Mouse (Mus musculus) adrenal gland, adult 18-20 months (tissue): ENCODE measurements around the gene Ip6k2. TPM values are rescaled to one million over a fixed set of nuclear protein-coding genes. Genes with fewer than 3 reads are reported as not detected.

ENCODE experiments used
- DNase-seq, 2 experiments: peaks; one replicate each; pipeline ENCODE4 v3.0.0; 2021 to 2022; ENCODE audit warnings: low spot score in 2 of 2
- long read RNA-seq, 2 experiments: library from polyadenylated mRNA; stranded (forward); transcript quantifications; one replicate each; pipeline ENCODE4 v2.0.0; 2021
- total RNA-seq, 2 experiments: library from RNA; stranded (reverse); gene quantifications; 1 replicate in 1 of 2; 2 replicates in 1 of 2; pipeline ENCODE4 v1.2.3; 2021

Ip6k2 gene
- 100 to 1,000 TPM in 1 of 2 experiments, 10 to 100 TPM in 1; 76.8 to 101 TPM for total RNA-seq
- long read RNA-seq, experiment 1, transcript Ip6k2-207 (2 exons, 2,820 nt) = major isoform, 5 of 20 reads
- long read RNA-seq, experiment 1, partial matches to known transcripts = 0 of 20 reads
- long read RNA-seq, experiment 1, other reads (novel, unspliced or antisense) = 9 of 20 reads
- long read RNA-seq, experiment 2, partial matches to known transcripts = 11 of 40 reads
- long read RNA-seq, experiment 2, other reads (novel, unspliced or antisense) = 24 of 40 reads

DNA sequence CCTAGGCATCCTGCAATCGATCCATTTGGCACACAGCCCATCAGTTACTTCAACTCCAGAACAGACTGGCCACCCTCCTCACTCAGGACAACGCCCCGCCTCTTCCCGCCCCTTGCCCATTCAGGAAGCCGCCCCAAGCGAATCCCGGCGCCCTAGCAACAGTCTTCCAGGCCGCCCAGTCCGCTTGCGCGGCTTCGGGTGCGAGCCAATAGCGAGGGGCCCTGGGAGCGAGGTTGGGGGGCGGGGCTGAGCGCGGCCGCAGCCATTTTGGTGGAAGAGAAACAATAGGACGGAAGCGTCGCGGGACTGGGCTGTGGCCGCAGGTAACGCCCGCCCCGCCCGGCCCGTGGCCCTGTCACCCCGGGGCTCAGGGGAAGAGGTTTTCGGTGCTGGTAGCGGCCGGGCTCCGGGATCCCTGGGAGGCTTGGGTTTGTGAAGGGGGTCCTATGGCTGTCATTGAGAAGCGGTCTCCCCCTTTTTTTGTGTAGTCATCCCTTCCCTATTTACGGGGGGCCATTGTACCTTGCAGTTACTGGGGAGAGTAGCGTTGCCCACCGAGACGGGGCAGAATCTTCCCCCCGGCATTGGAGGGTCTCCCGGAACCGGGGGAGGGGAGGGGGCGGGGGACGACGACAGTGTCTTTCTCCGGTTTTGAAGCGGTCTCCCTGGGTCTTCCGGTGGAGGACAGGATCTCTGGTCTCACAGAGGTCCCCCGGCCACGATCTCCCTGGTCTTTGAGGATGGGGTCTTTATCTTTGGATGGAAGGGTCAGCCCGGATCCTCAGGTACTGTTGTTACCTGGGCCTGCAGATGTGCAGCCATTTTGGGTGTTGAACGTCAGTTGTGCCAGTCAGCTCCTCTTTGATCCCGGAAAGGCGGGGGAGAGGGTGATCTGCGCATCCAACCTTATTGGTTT, at the start of gene Ip6k2:
TSS of gene Ip6k2 (plus strand) at position 249 of the 916 bp plus-strand sequence.
- peak; percentile 94 for DNase-seq

GRCm38 (mm10) chr9:108734626-108735025, 49.0 kb upstream of the Ip6k2 start:
- no peak for DNase-seq

DNA sequence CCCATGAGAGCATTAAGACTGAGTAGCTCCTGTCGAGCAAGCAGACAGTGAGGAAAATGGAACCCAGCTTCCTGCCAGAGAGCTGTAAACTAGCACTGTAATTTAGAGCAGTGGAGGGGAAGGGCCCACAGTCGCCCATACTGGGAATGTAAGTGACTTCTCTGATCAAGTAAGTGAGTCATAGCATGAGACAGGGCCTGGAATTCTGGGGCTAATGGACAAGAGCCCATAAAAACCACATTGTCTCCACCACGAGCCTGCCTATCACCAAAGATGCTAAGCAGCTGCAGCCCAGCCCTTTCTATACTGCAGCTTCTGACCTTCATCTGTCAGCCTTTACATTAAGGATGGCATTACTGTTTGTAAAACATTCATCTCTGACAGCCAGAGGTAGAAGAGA, 44.4 kb upstream of the Ip6k2 start:
- no peak for DNase-seq

GRCm38 (mm10) chr9:108740062-108740461, 43.5 kb upstream of the Ip6k2 start:
- DNase-seq = no peak

GRCm38 (mm10) chr9:108742048-108742447, 41.5 kb upstream of the Ip6k2 start:
- DNase-seq = no peak

DNA sequence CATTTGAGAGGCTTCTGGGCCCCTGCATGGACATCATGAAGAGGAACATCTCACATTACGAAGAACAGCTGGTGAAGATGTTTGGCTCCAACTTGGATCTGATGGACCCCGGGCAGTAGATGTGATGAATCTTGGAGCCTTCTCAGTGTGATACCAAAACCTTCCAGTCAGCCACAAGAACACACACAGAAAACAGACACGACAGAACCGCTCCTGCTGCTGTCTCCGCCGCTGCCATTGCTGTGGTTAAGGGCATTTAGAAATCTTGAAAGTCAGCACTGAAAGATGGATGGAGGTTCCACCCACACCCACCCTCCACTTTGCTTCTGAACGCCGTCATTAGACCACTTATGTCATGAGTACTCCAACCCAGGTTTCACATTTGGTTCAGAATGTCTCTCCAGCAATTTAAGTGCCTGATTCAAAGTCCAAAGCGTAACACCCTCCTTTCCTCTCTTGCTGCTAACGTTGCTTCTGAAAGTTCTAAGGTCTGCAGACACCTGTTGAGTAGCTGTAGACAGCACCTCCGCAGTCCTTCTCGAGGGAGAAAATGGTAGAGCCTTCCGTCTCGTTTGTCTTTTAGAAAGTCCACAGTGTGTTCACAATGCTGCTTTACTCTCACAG, 36.6 kb upstream of the Ip6k2 start:
- no peak for DNase-seq

GRCm38 (mm10) chr9:108747694-108748093, 35.9 kb upstream of the Ip6k2 start:
- no peak for DNase-seq

DNA sequence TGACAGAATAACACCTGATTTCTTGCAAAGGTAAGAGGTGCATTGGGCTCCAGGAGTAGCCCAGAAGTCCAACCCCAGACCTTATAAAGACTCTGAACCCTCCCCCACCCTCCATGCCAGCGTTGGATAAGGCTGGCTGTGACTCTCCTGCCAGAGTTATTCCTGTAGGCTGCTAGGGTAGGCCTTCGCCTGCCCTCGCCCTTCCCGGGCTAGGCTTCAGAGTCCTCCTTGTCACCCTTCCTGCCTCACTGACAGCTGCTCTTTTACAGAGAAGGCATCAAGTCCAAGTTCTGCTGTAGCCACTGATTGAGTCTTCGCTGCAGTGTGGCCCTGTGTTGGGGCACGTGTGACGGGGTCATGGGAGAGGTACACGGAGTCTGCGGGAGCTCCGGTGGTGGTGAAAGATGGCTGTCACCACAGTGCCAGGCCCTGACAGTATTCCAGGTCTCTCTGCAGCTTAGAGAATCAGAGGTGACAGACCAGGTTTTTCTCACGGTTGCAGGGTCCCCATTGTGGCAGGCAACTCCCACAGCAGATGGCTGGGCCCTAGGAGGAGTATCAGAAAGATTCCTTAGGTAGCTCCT, 34.9 kb upstream of the Ip6k2 start:
- no peak for DNase-seq

- DNase-seq = no peak
These were observed 33.0 kb upstream of the Ip6k2 start for GRCm38 (mm10) chr9:108750616-108751015.

DNA sequence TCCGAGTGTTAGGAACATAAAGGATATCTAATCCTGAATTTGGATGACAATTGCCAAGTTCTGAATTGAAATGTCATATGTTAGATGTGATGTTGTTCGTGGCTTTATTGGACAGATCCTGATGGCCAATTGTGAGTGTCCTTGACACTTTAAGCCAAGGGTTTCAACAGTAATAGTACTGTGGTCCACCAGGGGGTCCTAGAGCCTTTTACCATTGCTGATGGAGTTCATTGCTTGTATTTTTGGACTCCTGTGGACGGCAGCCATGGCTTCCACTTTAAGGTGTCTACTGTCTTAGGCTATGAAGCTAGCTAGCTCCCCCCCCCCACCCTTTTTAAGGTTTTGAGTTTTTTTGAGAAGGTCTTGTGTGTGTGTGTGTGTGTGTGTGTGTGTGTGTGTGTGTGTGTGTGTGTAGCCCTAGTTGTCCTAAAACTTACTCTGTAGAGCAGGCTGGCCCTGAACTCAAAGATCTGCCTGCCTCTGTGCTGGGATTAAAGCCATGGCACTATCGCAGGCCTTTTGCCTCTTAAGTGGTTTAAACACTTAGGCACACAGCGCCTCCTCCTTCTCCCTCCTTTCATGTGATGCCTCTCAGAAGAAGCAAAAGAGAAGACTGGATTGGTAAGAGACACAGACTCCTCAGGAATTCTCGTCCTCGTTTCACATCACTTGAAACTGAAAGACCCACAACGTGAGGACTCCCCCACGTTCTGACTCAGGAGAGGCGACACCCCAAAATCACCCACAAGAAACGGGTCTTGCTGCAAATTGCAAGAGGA, 31.3 kb upstream of the Ip6k2 start:
- DNase-seq = no peak

DNA sequence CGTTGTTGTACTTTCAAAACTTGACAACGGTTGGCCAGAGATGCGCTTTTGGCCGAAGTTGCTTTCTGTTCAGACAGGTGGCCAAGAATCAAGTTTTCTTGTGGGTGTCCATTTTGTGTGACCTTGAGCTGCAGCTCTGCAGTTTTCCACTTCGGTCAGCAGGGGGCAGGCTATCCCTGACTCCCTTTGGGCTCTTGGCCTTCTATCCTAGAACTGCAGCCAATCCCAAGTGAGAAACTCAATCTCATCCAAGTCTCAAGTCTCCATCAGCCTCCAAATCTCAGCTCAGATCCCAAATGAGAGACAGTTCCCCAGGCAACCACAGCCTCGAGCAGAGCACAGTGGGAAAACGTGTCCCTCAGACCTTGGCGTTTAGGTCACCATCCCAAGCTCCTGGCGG, 30.3 kb upstream of the Ip6k2 start:
- DNase-seq = peak; percentile 48 to 68

GRCm38 (mm10) chr9:108753976-108754375, 29.6 kb upstream of the Ip6k2 start:
- DNase-seq = no peak

- DNase-seq = no peak
These were observed 29.2 kb upstream of the Ip6k2 start for GRCm38 (mm10) chr9:108754423-108754822.

DNA sequence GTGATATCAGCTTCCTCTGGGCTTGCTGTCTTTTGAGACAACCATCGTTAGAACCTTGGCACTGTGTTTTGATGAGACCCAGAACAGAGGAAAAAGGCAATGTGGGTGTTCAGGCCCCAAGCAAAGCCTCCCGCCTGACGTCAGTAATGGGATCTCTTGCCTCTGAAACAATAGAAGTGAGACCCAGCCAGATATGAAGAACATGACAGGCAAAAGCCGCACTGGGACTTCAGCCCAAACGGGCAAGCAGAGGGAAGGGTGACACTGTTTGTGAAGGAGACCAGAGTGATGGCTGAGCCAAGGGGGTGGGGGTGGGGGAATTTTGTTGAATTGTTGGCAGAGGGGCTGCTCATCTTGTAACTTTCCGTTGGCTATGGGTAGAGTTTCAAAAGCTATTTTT, 26.2 kb upstream of the Ip6k2 start:
- DNase-seq = no peak

DNA sequence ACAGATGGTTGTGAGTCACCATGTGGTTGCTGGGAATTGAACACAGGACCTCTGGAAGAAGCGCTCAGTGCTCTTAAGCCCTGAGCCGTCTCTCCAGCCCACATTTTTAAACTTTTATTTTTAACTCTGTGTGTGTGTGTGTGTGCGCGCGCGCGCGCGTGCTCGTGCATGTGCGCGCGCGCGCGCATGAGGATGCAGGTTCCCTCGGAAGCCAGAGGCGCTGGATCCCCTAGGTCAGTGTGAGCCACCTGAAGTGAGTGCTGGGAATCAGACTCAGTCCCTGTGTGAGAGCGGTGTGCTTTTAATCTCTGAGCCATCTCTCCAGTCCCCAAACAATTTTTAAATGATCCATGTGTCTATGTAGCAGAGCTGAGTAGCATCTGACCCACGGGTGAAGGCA, 24.5 kb upstream of the Ip6k2 start:
- DNase-seq = no peak

- DNase-seq = peak; percentile 37 to 58
These were observed 23.8 kb upstream of the Ip6k2 start for GRCm38 (mm10) chr9:108759805-108760204.

DNA sequence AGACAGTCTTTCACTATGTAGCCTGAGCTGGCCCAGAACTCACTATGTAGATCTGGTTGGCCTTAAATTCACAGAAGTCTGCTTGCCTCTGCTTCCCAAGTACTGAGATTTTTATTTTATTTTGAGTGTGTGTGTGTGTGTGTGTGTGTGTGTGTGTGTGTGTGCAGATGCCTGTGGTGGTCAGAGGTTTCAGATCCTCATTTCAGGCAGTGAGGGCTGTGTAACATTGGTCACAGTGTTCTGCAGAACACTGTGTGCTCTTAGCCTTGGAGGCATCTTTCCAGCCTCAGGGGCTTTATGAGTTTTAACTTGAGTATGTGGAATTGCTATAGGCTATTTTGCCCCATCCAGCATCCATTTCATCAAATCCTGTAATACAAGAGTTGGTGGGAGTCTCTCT, 22.0 kb upstream of the Ip6k2 start:
- DNase-seq = no peak

GRCm38 (mm10) chr9:108764971-108765370, 18.6 kb upstream of the Ip6k2 start:
- no peak for DNase-seq

GRCm38 (mm10) chr9:108776614-108777013, 7.0 kb upstream of the Ip6k2 start:
- no peak for DNase-seq

- DNase-seq = no peak
These were observed 6.3 kb upstream of the Ip6k2 start for GRCm38 (mm10) chr9:108777276-108777675.

DNA sequence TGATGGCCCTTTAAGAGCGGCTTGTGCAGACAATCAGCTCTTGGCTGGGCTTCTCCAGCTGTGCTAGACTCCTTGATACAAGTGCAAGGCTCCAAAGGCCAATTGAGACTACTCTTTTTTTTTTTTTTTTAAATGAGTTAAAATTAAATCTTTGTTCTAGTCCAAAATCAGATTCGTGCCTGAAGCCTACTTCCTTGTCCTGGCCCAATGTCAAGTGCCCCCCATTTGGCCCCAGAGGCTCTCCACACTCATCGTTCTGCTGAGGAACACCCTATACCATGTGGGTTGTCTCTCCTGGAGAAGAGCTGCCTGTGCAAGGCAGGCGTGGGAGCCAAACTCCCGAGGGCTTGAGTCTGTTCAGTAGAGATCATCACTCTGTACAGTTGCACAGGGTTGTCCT, 2.6 kb upstream of the Ip6k2 start:
- DNase-seq = no peak
